Mouse (Mus musculus) heart, embryonic 14.5 days (tissue): Measurements from ENCODE around the gene Stard13. TPM values are rescaled to one million over a fixed set of nuclear protein-coding genes. Genes with fewer than 3 reads are reported as not detected.

ENCODE experiments used
- ATAC-seq: fragments of 200-750 bp; cut with Nextera tagmentation; 2 replicates; pipeline ENCODE4 v1.8.0; 2017; ENCODE audit warnings: low read depth, moderate TSS enrichment; ENCODE audit not compliant: insufficient number of reproducible peaks, insufficient read depth, low FRiP score
- H3K27ac ChIP-seq, 2 experiments: fragments of 200-500 bp in 1 of 2; fragments of 300-500 bp in 1 of 2; sonication (generic) in 1 of 2; replicated peaks in 1 of 2; 2 replicates each; pipeline ENCODE4 v1.5.1; 2012 to 2014; ENCODE audit warnings: low read depth in 2 of 2, low read length in 2 of 2, control low read depth in 1 of 2, mild to moderate bottlenecking in 1 of 2, mixed read lengths in 1 of 2; ENCODE audit not compliant: control insufficient read depth in 1 of 2, insufficient read depth in 1 of 2
- H3K27me3 ChIP-seq: fragments of 300-500 bp; sonication (generic); 2 replicates; pipeline ENCODE4 v1.6.1; 2014; ENCODE audit warnings: mild to moderate bottlenecking, low read length, control low read depth; ENCODE audit not compliant: control insufficient read depth, insufficient read depth
- H3K36me3 ChIP-seq: fragments of 300-500 bp; sonication (generic); 2 replicates; pipeline ENCODE4 v1.6.1; 2014; ENCODE audit warnings: mild to moderate bottlenecking, control low read depth, low read length, mixed read lengths; ENCODE audit not compliant: control insufficient read depth, insufficient read depth
- H3K4me1 ChIP-seq, 2 experiments: fragments of 200-500 bp in 1 of 2; fragments of 300-500 bp in 1 of 2; sonication (generic) in 1 of 2; 2 replicates each; pipeline ENCODE4 v1.6.1; 2012 to 2014; ENCODE audit warnings: low read length in 2 of 2, control low read depth in 1 of 2, mixed read lengths in 1 of 2; ENCODE audit not compliant: control insufficient read depth in 2 of 2, insufficient read depth in 2 of 2
- H3K4me2 ChIP-seq: fragments of 300-500 bp; sonication (generic); 2 replicates; pipeline ENCODE4 v1.6.1; 2014; ENCODE audit warnings: mild to moderate bottlenecking, low read length
- H3K4me3 ChIP-seq, 2 experiments: fragments of 200-500 bp in 1 of 2; fragments of 300-500 bp in 1 of 2; sonication (generic) in 1 of 2; 2 replicates each; pipeline ENCODE4 v1.5.1; 2012 to 2014; ENCODE audit warnings: low read length in 2 of 2, mild to moderate bottlenecking in 2 of 2, control low read depth in 1 of 2, low read depth in 1 of 2, moderate library complexity in 1 of 2; ENCODE audit not compliant: control insufficient read depth in 1 of 2, insufficient read depth in 1 of 2
- H3K9ac ChIP-seq: fragments of 300-500 bp; sonication (generic); 2 replicates; pipeline ENCODE4 v1.6.1; 2014; ENCODE audit warnings: mild to moderate bottlenecking, low read length
- H3K9me3 ChIP-seq: fragments of 300-500 bp; sonication (generic); 2 replicates; pipeline ENCODE4 v1.6.1; 2016; ENCODE audit warnings: low read length, control low read depth; ENCODE audit not compliant: control insufficient read depth
- WGBS: fragments of 180-500 bp; shearing (Covaris S2); extraction: QIAGEN DNeasy Blood & Tissue Kit; methylation state at CpG from one replicate; pipeline ENCODE4 v1.1.7; 2014; 5-methylcytosine and 5-hydroxymethylcytosine counted together
- polyA plus RNA-seq: library from polyadenylated mRNA; unstranded; fragments of >200 nt; fragmentation: Nextera tagmentation; extraction: Ambion mirVana; gene quantifications from 2 replicates; pipeline ENCODE4 v1.2.1, GENCODE M21; 2014

Gene Stard13
- polyA plus RNA-seq, 1 experiment from 2014 or later: 3.4 TPM

- WGBS: 13% methylated on average over 5 of the region's 5 CpGs
- H3K27me3 ChIP-seq: no peaks in the 10 kb centered on the region
- no peaks in the 10 kb centered on the region for H3K36me3 ChIP-seq
- H3K4me3 ChIP-seq: no peak overlapping the region
- peak overlapping the region in 1 of 2 experiments; percentile 41; a peak in 1 of 4 replicates for H3K27ac ChIP-seq
- peaks cover 16 to 34% of the 10 kb centered on the region in 2 experiments for H3K4me1 ChIP-seq
- no peaks in the 10 kb centered on the region for H3K9me3 ChIP-seq
- no peak for ATAC-seq
- no peak overlapping the region for H3K4me2 ChIP-seq
- H3K9ac ChIP-seq: no peak overlapping the region
Measured at GRCm38 (mm10) chr5:151137901-151138300, 95.7 kb downstream of the Stard13 start.

GRCm38 (mm10) chr5:151137311-151137710, 96.3 kb downstream of the Stard13 start:
- Histone ChIP-seq H3K9ac (no peak overlapping the region), H3K27me3 (no peaks in the 10 kb centered on the region), H3K4me2 (no peak overlapping the region), H3K27ac (no peak overlapping the region), H3K4me3 (no peak overlapping the region), H3K36me3 (no peaks in the 10 kb centered on the region), H3K9me3 (no peaks in the 10 kb centered on the region), H3K4me1 (peaks cover 11 to 28% of the 10 kb centered on the region in 2 experiments)
- WGBS: 74% methylated on average over 4 of the region's 4 CpGs
- no peak for ATAC-seq

GRCm38 (mm10) chr5:151135965-151136364, 97.7 kb downstream of the Stard13 start:
- no peak for ATAC-seq
- no peaks in the 10 kb centered on the region for H3K27me3 ChIP-seq
- peaks cover 9 to 27% of the 10 kb centered on the region in 2 experiments for H3K4me1 ChIP-seq
- no peak overlapping the region for H3K4me3 ChIP-seq
- H3K9me3 ChIP-seq: no peaks in the 10 kb centered on the region
- no peak overlapping the region for H3K9ac ChIP-seq
- no peaks in the 10 kb centered on the region for H3K36me3 ChIP-seq
- H3K4me2 ChIP-seq: peak overlapping the region; percentile 8; the same call in 1 of the 2 replicates
- H3K27ac ChIP-seq: peak overlapping the region in 1 of 2 experiments; percentile 21; a peak in 1 of 4 replicates
- 19% methylated on average over 6 of the region's 6 CpGs for WGBS

GRCm38 (mm10) chr5:151135078-151135826, 98.4 kb downstream of the Stard13 start:
- Histone ChIP-seq H3K27ac (peak overlapping the region in 1 of 2 experiments; percentile 53; a peak in 3 of 4 replicates), H3K27me3 (no peaks in the 10 kb centered on the region), H3K4me2 (no peak overlapping the region), H3K4me1 (peaks cover 9 to 27% of the 10 kb centered on the region in 2 experiments), H3K9ac (no peak overlapping the region), H3K9me3 (no peaks in the 10 kb centered on the region), H3K36me3 (no peaks in the 10 kb centered on the region), H3K4me3 (no peak overlapping the region)
- whole genome bisulfite sequencing: 49% methylated on average over 8 of the region's 8 CpGs
- no peak for ATAC-seq

DNA sequence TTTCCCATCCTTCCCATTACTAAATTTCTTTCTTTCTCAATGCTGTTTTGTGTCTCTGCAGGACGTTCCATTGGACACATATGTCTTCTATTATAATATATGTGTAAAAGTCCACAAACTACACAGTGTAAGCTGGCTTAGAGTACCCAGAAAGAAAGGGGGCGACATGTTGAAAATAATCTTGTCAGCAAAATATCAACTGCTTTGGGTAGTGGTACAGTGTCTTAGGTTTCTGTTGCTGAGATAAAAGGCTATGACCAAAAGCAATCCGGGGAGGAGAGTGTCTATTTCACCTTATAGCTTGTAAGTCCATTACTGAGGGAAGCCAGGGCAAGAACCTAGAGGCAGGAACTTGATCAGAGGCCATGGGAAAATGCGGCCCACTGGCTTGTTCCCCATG, 99.4 kb downstream of the Stard13 start:
- H3K4me3 ChIP-seq: no peak overlapping the region
- WGBS: 90% methylated on average over 4 of the region's 4 CpGs
- H3K27me3 ChIP-seq: no peaks in the 10 kb centered on the region
- no peak overlapping the region for H3K4me2 ChIP-seq
- H3K9ac ChIP-seq: no peak overlapping the region
- no peak for ATAC-seq
- peaks cover 9 to 27% of the 10 kb centered on the region in 2 experiments for H3K4me1 ChIP-seq
- H3K36me3 ChIP-seq: no peaks in the 10 kb centered on the region
- no peak overlapping the region for H3K27ac ChIP-seq
- H3K9me3 ChIP-seq: no peaks in the 10 kb centered on the region

- Histone ChIP-seq H3K9ac (no peak overlapping the region), H3K27me3 (no peaks in the 10 kb centered on the region), H3K4me1 (peaks cover 9 to 27% of the 10 kb centered on the region in 2 experiments), H3K4me3 (no peak overlapping the region), H3K27ac (no peak overlapping the region), H3K4me2 (no peak overlapping the region), H3K36me3 (no peaks in the 10 kb centered on the region), H3K9me3 (no peaks in the 10 kb centered on the region)
- 93% methylated on average over 14 of the region's 14 CpGs for WGBS
- no peak for ATAC-seq
Measured at GRCm38 (mm10) chr5:151133744-151134143, 99.9 kb downstream of the Stard13 start.

GRCm38 (mm10) chr5:151129762-151130161, 103.9 kb downstream of the Stard13 start:
- H3K4me1 ChIP-seq: peaks cover 2 to 6% of the 10 kb centered on the region in 2 experiments; a peak in 3 of 4 replicates
- no peaks in the 10 kb centered on the region for H3K36me3 ChIP-seq
- 71% methylated on average over 2 of the region's 2 CpGs for WGBS
- no peak overlapping the region for H3K27ac ChIP-seq
- H3K9me3 ChIP-seq: no peaks in the 10 kb centered on the region
- ATAC-seq: no peak
- no peak overlapping the region for H3K4me3 ChIP-seq
- no peaks in the 10 kb centered on the region for H3K27me3 ChIP-seq
- H3K4me2 ChIP-seq: no peak overlapping the region
- H3K9ac ChIP-seq: no peak overlapping the region
